Mouse (Mus musculus): Measurements from ENCODE around the gene Hist1h2ao. TPM values are rescaled to one million over a fixed set of nuclear protein-coding genes. Genes with fewer than 3 reads are reported as not detected.
"Not testable (repeated sequence)": the region's sequence is repeated elsewhere in the genome, so short reads cannot be mapped to it uniquely, and the experiment has no call there.

The Hist1h2ao gene
- polyA plus RNA-seq, 1 experiment from 2014 or later: not detected

GRCm38 (mm10) chr13:21787760-21788593 lies 22.3 kb upstream of the Hist1h2ao start:
- no peak overlapping the region for H3K4me3 ChIP-seq (ENCODE audit: inconsistent target)

GRCm38 (mm10) chr13:21789925-21790324 lies 20.3 kb upstream of the Hist1h2ao start:
- Histone ChIP-seq H3K27ac (no peak overlapping the region), H3K36me3 (ENCODE audit: inconsistent target) (no peaks in the 10 kb centered on the region), H3K4me3 (ENCODE audit: inconsistent target) (no peak overlapping the region), H3K79me2 (ENCODE audit: inconsistent target) (no peaks in the 10 kb centered on the region)
- 63% methylated on average over 5 of the region's 6 CpGs for WGBS (ENCODE audit: missing documents)

More at GRCm38 (mm10) chr13:21787760-21788593, 22.3 kb upstream of the Hist1h2ao start:
- no peaks in the 10 kb centered on the region for H3K36me3 ChIP-seq (ENCODE audit: inconsistent target)
- H3K79me2 ChIP-seq (ENCODE audit: inconsistent target): no peaks in the 10 kb centered on the region
- WGBS (ENCODE audit: missing documents): 54% methylated on average over 13 of the region's 21 CpGs
- peak overlapping the region; percentile 28 for H3K27ac ChIP-seq

- no peak overlapping the region for H3K4me3 ChIP-seq (ENCODE audit: inconsistent target)
- no peaks in the 10 kb centered on the region for H3K36me3 ChIP-seq (ENCODE audit: inconsistent target)
- H3K27ac ChIP-seq: no peak overlapping the region
- no peaks in the 10 kb centered on the region for H3K79me2 ChIP-seq (ENCODE audit: inconsistent target)
- WGBS (ENCODE audit: missing documents): 62% methylated on average over 18 of the region's 18 CpGs
Measured at GRCm38 (mm10) chr13:21790601-21791283, 19.5 kb upstream of the Hist1h2ao start.

GRCm38 (mm10) chr13:21795584-21795983 lies 14.7 kb upstream of the Hist1h2ao start:
- 89% methylated on average over 6 of the region's 7 CpGs for WGBS (ENCODE audit: missing documents)
- H3K4me3 ChIP-seq (ENCODE audit: inconsistent target): no peak overlapping the region
- no peak overlapping the region for H3K27ac ChIP-seq
- no peaks in the 10 kb centered on the region for H3K36me3 ChIP-seq (ENCODE audit: inconsistent target)
- no peaks in the 10 kb centered on the region for H3K79me2 ChIP-seq (ENCODE audit: inconsistent target)

GRCm38 (mm10) chr13:21797163-21797562 lies 13.1 kb upstream of the Hist1h2ao start:
- H3K27ac ChIP-seq; H3K79me2 ChIP-seq (ENCODE audit: inconsistent target); H3K4me3 ChIP-seq (ENCODE audit: inconsistent target); H3K36me3 ChIP-seq (ENCODE audit: inconsistent target): not testable (repeated sequence)

GRCm38 (mm10) chr13:21803058-21803457 lies 7.2 kb upstream of the Hist1h2ao start:
- H3K79me2 ChIP-seq (ENCODE audit: inconsistent target); H3K4me3 ChIP-seq (ENCODE audit: inconsistent target); H3K36me3 ChIP-seq (ENCODE audit: inconsistent target); H3K27ac ChIP-seq: not testable (repeated sequence)
- no CpG with 5 or more reads among the region's 4 CpGs for WGBS (ENCODE audit: missing documents)

GRCm38 (mm10) chr13:21811074-21811473 lies 809 bp downstream of the Hist1h2ao start:
- H3K27ac ChIP-seq; H3K4me3 ChIP-seq (ENCODE audit: inconsistent target); H3K36me3 ChIP-seq (ENCODE audit: inconsistent target); H3K79me2 ChIP-seq (ENCODE audit: inconsistent target): not testable (repeated sequence)
- WGBS (ENCODE audit: missing documents): no CpG with 5 or more reads among the region's 8 CpGs

- H3K79me2 ChIP-seq (ENCODE audit: inconsistent target); H3K27ac ChIP-seq; H3K4me3 ChIP-seq (ENCODE audit: inconsistent target); H3K36me3 ChIP-seq (ENCODE audit: inconsistent target): not testable (repeated sequence)
- no CpG with 5 or more reads among the region's 24 CpGs for WGBS (ENCODE audit: missing documents)
Measured at GRCm38 (mm10) chr13:21811539-21811938, 1.3 kb downstream of the Hist1h2ao start, which contains the start of gene Hist1h4m. Gene Hist1h4m, plus strand, starts transcription at chr13:21811746.

- not testable (repeated sequence) for H3K4me3 ChIP-seq (ENCODE audit: inconsistent target); H3K27ac ChIP-seq; H3K36me3 ChIP-seq (ENCODE audit: inconsistent target); H3K79me2 ChIP-seq (ENCODE audit: inconsistent target)
- 0% methylated on average over 2 of the region's 14 CpGs for WGBS (ENCODE audit: missing documents)
Measured at GRCm38 (mm10) chr13:21812092-21812491, 1.8 kb downstream of the Hist1h2ao start.

GRCm38 (mm10) chr13:21820082-21820890 lies 10.0 kb downstream of the Hist1h2ao start:
- not testable (repeated sequence) for H3K79me2 ChIP-seq (ENCODE audit: inconsistent target); H3K36me3 ChIP-seq (ENCODE audit: inconsistent target); H3K4me3 ChIP-seq (ENCODE audit: inconsistent target); H3K27ac ChIP-seq
- 79% methylated on average over 2 of the region's 16 CpGs for WGBS (ENCODE audit: missing documents)

GRCm38 (mm10) chr13:21828511-21828910 lies 18.2 kb downstream of the Hist1h2ao start:
- Histone ChIP-seq H3K4me3 (ENCODE audit: inconsistent target) (no peak overlapping the region), H3K79me2 (ENCODE audit: inconsistent target) (no peaks in the 10 kb centered on the region), H3K27ac (no peak overlapping the region), H3K36me3 (ENCODE audit: inconsistent target) (no peaks in the 10 kb centered on the region)
- 96% methylated on average over 3 of the region's 3 CpGs for WGBS (ENCODE audit: missing documents)

- Histone ChIP-seq H3K4me3 (ENCODE audit: inconsistent target) (no peak overlapping the region), H3K79me2 (ENCODE audit: inconsistent target) (no peaks in the 10 kb centered on the region), H3K27ac (no peak overlapping the region), H3K36me3 (ENCODE audit: inconsistent target) (no peaks in the 10 kb centered on the region)
- WGBS (ENCODE audit: missing documents): 95% methylated on average over 10 of the region's 10 CpGs
Measured at GRCm38 (mm10) chr13:21830344-21830743, 20.1 kb downstream of the Hist1h2ao start.

- WGBS (ENCODE audit: missing documents): no CpG with 5 or more reads among the region's 58 CpGs
- not testable (repeated sequence) for H3K79me2 ChIP-seq (ENCODE audit: inconsistent target); H3K4me3 ChIP-seq (ENCODE audit: inconsistent target); H3K36me3 ChIP-seq (ENCODE audit: inconsistent target); H3K27ac ChIP-seq
Measured at GRCm38 (mm10) chr13:21831418-21832394, 21.4 kb downstream of the Hist1h2ao start, which contains the start of gene Hist1h4n. Gene Hist1h4n, minus strand, starts transcription at chr13:21832196.

GRCm38 (mm10) chr13:21833461-21833860 lies 23.2 kb downstream of the Hist1h2ao start, which contains the start of the genes Hist1h2ap and Hist1h2br:
Gene Hist1h2ap, minus strand, starts transcription at chr13:21833507.
Gene Hist1h2br, plus strand, starts transcription at chr13:21833743.
- not testable (repeated sequence) for H3K4me3 ChIP-seq (ENCODE audit: inconsistent target); H3K79me2 ChIP-seq (ENCODE audit: inconsistent target); H3K36me3 ChIP-seq (ENCODE audit: inconsistent target); H3K27ac ChIP-seq
- no CpG with 5 or more reads among the region's 24 CpGs for WGBS (ENCODE audit: missing documents)
